Mouse (Mus musculus): ENCODE data around the gene Ric3. TPM values are rescaled to one million over a fixed set of nuclear protein-coding genes. Genes with fewer than 3 reads are reported as not detected.

Ric3 gene
- polyA plus RNA-seq, 1 experiment from 2014 or later: 1.2 TPM

DNA sequence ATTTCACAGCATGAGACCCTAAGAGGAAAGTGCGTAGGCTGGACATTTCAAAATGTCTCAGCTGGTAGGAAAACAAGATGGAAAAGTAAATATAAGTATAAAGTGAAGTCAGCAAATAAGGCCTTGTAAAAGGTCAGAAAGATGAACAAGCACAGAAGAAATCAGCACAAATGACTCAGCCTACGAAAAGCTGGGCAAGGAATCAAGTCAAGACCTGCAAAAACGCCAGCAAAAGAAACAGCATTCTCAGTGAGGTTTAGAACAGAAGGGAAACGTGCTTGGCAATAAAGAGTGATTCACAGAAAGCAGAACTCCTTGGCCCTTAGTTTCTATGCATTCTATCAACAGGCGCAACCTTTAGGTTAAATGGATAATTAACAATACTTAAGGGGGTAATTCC lies 10.8 kb downstream of the Ric3 start:
- no peaks in the 10 kb centered on the region for H3K9me3 ChIP-seq (replicated peaks; ENCODE audit: low read length)
- no peak overlapping the region for H3K27ac ChIP-seq
- no peaks in the 10 kb centered on the region for H3K36me3 ChIP-seq (ENCODE audit: insufficient read depth, low read length)
- 74% methylated on average over 5 of the region's 5 CpGs for WGBS
- no peak for DNase-seq (ENCODE audit: low spot score)
- no peak overlapping the region for H3K9ac ChIP-seq (ENCODE audit: low read depth, low read length)
- no peak for ATAC-seq (replicated peaks; ENCODE audit: low FRiP score, low read depth)
- no peaks in the 10 kb centered on the region for H3K4me1 ChIP-seq (replicated peaks; ENCODE audit: insufficient read depth, low read length)
- H3K4me3 ChIP-seq (replicated peaks; ENCODE audit: low read depth, low read length): no peak overlapping the region
- no peaks in the 10 kb centered on the region for H3K27me3 ChIP-seq (ENCODE audit: insufficient read depth, low read length)
- no peak overlapping the region for H3K4me2 ChIP-seq (ENCODE audit: low read length)
- TF ChIP-seq CTCF (IDR thresholded peaks at IDR 0.05; ENCODE audit: low read depth): no peak

DNA sequence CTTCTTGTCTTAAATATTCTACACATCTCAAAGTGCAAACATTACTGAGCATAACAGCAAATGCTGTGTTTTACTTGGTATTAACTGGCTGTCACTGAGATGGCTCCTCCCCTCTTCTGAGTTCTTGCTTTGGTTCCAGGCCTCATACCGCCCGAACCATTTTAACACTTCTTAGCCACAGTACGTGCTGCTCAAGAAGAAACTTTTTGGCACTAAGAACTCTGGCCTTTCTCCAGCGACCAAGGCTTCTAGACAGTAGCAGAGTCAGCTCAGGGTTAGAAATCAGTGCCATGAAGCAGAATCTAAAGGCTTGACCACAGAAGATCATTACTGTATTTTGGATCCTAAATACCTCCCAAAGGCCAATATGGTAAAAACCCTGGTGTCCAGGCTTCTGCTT lies 13.5 kb downstream of the Ric3 start:
- H3K4me1 ChIP-seq (replicated peaks; ENCODE audit: insufficient read depth, low read length): no peaks in the 10 kb centered on the region
- H3K4me2 ChIP-seq (ENCODE audit: low read length): no peak overlapping the region
- H3K27me3 ChIP-seq (ENCODE audit: insufficient read depth, low read length): no peaks in the 10 kb centered on the region
- DNase-seq (ENCODE audit: low spot score): no peak
- H3K36me3 ChIP-seq (ENCODE audit: insufficient read depth, low read length): no peaks in the 10 kb centered on the region
- H3K9ac ChIP-seq (ENCODE audit: low read depth, low read length): no peak overlapping the region
- 76% methylated on average over 4 of the region's 4 CpGs for WGBS
- TF ChIP-seq CTCF (IDR thresholded peaks at IDR 0.05; ENCODE audit: low read depth): no peak
- ATAC-seq (replicated peaks; ENCODE audit: low FRiP score, low read depth): no peak
- no peaks in the 10 kb centered on the region for H3K9me3 ChIP-seq (replicated peaks; ENCODE audit: low read length)
- H3K4me3 ChIP-seq (replicated peaks; ENCODE audit: low read depth, low read length): no peak overlapping the region
- no peak overlapping the region for H3K27ac ChIP-seq

DNA sequence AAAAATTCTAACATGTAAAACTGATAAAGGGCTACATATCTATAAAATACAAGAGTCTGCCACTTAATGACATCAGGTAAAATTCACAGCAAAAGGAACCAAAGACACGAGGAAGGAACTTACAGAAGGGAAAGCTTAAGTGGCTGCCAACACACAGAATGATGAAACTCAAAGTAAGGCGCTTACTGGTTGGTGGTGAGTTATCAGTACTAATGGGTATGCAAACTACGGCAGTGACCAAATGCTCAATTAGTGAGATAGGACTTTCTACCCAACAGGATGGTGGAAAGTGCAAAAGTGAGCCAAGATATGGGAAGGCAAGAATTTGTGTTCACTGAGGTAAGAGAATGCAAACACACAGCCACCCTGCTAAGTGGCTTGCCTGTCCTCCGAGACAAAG lies 23.6 kb downstream of the Ric3 start:
- no peak for ATAC-seq (replicated peaks; ENCODE audit: low FRiP score, low read depth)
- 85% methylated on average over 4 of the region's 4 CpGs for WGBS
- Histone ChIP-seq H3K4me1 (replicated peaks; ENCODE audit: insufficient read depth, low read length) (no peaks in the 10 kb centered on the region), H3K36me3 (ENCODE audit: insufficient read depth, low read length) (no peaks in the 10 kb centered on the region), H3K27me3 (ENCODE audit: insufficient read depth, low read length) (no peaks in the 10 kb centered on the region), H3K9ac (ENCODE audit: low read depth, low read length) (no peak overlapping the region), H3K9me3 (replicated peaks; ENCODE audit: low read length) (no peaks in the 10 kb centered on the region), H3K27ac (no peak overlapping the region), H3K4me3 (replicated peaks; ENCODE audit: low read depth, low read length) (no peak overlapping the region), H3K4me2 (ENCODE audit: low read length) (no peak overlapping the region)
- TF ChIP-seq CTCF (IDR thresholded peaks at IDR 0.05; ENCODE audit: low read depth): no peak
- no peak for DNase-seq (ENCODE audit: low spot score)

DNA sequence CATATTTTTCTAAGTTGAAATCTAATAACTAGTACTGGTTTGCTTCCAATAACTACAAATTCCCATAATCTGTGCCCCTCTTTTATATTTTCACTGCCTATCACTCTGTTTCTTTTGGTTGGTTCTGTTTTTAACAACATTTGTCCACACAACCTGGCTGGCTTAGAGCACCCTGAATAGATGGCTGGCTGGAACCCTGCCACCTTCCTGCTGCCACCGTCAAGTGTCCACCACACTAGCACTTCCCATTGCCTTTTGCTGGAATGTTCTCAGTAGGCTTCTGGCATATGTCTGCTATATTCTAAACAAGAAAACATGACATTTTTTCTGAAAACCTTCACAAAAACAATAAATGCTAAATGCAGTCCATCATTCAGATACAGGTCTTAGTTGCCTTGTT lies 32.3 kb downstream of the Ric3 start:
- 95% methylated on average over 1 of the region's 1 CpGs for WGBS
- ATAC-seq (replicated peaks; ENCODE audit: low FRiP score, low read depth): no peak

DNA sequence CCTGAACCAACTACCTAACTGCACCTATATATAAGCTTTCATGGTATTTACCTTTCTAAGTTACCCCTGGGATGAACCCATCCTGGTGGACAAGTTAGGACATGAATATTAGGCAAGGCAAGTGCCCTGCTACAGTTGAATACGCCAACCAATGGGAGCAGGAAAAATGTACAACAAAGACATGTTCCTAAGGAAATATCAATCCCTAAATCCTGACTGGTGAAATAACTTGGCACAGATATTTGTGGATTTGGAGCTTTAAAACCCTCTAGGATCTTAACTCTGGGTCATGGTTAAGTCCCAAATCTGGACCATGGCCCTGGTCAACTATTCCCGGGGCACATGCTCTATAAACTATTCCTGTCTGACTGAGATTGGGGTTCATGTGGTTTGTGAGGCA lies 37.3 kb downstream of the Ric3 start:
- Histone ChIP-seq H3K9me3 (replicated peaks; ENCODE audit: low read length) (no peaks in the 10 kb centered on the region), H3K36me3 (ENCODE audit: insufficient read depth, low read length) (no peaks in the 10 kb centered on the region), H3K4me1 (replicated peaks; ENCODE audit: insufficient read depth, low read length) (no peaks in the 10 kb centered on the region), H3K27me3 (ENCODE audit: insufficient read depth, low read length) (no peaks in the 10 kb centered on the region), H3K4me2 (ENCODE audit: low read length) (no peak overlapping the region), H3K4me3 (replicated peaks; ENCODE audit: low read depth, low read length) (no peak overlapping the region), H3K9ac (ENCODE audit: low read depth, low read length) (no peak overlapping the region), H3K27ac (no peak overlapping the region)
- no peak for DNase-seq (ENCODE audit: low spot score)
- WGBS: 94% methylated on average over 2 of the region's 2 CpGs
- no peak for TF ChIP-seq CTCF (IDR thresholded peaks at IDR 0.05; ENCODE audit: low read depth)
- ATAC-seq (replicated peaks; ENCODE audit: low FRiP score, low read depth): no peak

More for the DNA sequence above, 32.3 kb downstream of the Ric3 start:
- Histone ChIP-seq H3K4me2 (ENCODE audit: low read length) (no peak overlapping the region), H3K4me3 (replicated peaks; ENCODE audit: low read depth, low read length) (no peak overlapping the region), H3K36me3 (ENCODE audit: insufficient read depth, low read length) (no peaks in the 10 kb centered on the region), H3K9ac (ENCODE audit: low read depth, low read length) (no peak overlapping the region), H3K9me3 (replicated peaks; ENCODE audit: low read length) (no peaks in the 10 kb centered on the region), H3K27me3 (ENCODE audit: insufficient read depth, low read length) (no peaks in the 10 kb centered on the region), H3K4me1 (replicated peaks; ENCODE audit: insufficient read depth, low read length) (no peaks in the 10 kb centered on the region), H3K27ac (no peak overlapping the region)
- TF ChIP-seq CTCF (IDR thresholded peaks at IDR 0.05; ENCODE audit: low read depth): no peak
- DNase-seq (ENCODE audit: low spot score): no peak

DNA sequence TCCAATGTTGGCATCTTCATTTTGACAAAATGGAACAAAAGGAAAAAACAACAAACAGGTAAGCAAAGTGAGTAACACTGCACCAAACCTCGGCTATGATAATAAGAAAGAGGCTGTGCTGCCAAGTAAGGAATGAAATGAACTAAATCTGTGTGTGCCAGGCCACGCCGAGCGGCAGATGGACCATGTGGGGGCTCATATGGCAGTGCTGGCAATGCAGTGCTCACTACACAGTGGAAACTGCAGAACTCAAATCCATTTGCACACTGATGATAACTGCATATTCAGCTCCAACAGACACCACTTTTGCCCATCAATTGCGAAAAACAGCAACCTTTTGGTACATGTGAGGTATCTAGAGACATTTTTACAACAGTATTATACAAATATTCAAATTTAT lies 43.7 kb downstream of the Ric3 start:
- ATAC-seq (replicated peaks; ENCODE audit: low FRiP score, low read depth) (no peak), DNase-seq (ENCODE audit: low spot score) (no peak)
- no peak overlapping the region for H3K4me3 ChIP-seq (replicated peaks; ENCODE audit: low read depth, low read length)
- no peaks in the 10 kb centered on the region for H3K4me1 ChIP-seq (replicated peaks; ENCODE audit: insufficient read depth, low read length)
- no peaks in the 10 kb centered on the region for H3K9me3 ChIP-seq (replicated peaks; ENCODE audit: low read length)
- H3K27me3 ChIP-seq (ENCODE audit: insufficient read depth, low read length): no peaks in the 10 kb centered on the region
- no peak for TF ChIP-seq CTCF (IDR thresholded peaks at IDR 0.05; ENCODE audit: low read depth)
- H3K36me3 ChIP-seq (ENCODE audit: insufficient read depth, low read length): no peaks in the 10 kb centered on the region
- WGBS: 75% methylated on average over 5 of the region's 5 CpGs
- H3K27ac ChIP-seq: no peak overlapping the region
- H3K4me2 ChIP-seq (ENCODE audit: low read length): no peak overlapping the region
- no peak overlapping the region for H3K9ac ChIP-seq (ENCODE audit: low read depth, low read length)

DNA sequence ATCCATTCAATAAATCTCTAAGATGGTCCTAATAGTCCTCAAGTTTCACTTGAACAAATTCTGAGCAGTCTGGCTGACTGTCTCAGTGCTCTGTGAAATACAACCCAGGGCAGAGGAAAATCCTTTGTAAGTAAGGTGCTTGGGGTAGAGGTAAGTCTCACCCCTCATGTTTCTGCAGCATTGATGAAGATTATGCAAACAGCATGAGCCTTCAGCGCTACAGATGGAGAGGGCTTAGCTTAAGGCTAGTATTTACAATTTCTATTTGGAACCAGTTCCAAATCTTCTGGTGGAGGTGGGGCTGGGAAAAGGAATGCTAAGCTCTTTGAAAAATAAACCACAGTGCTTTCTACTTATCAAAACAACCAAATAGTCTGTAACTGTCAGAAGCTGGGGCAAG lies 44.1 kb downstream of the Ric3 start:
- Histone ChIP-seq H3K9ac (ENCODE audit: low read depth, low read length) (no peak overlapping the region), H3K4me1 (replicated peaks; ENCODE audit: insufficient read depth, low read length) (no peaks in the 10 kb centered on the region), H3K27ac (no peak overlapping the region), H3K4me2 (ENCODE audit: low read length) (no peak overlapping the region), H3K27me3 (ENCODE audit: insufficient read depth, low read length) (no peaks in the 10 kb centered on the region), H3K36me3 (ENCODE audit: insufficient read depth, low read length) (no peaks in the 10 kb centered on the region), H3K9me3 (replicated peaks; ENCODE audit: low read length) (no peaks in the 10 kb centered on the region), H3K4me3 (replicated peaks; ENCODE audit: low read depth, low read length) (no peak overlapping the region)
- ATAC-seq (replicated peaks; ENCODE audit: low FRiP score, low read depth) (no peak), DNase-seq (ENCODE audit: low spot score) (no peak)
- no peak for TF ChIP-seq CTCF (IDR thresholded peaks at IDR 0.05; ENCODE audit: low read depth)
- 35% methylated on average over 1 of the region's 1 CpGs for WGBS

Measured in kidney, postnatal 0 days (tissue).